Mouse (Mus musculus): Measurements from ENCODE around the gene Gdf7. TPM values are rescaled to one million over a fixed set of nuclear protein-coding genes. Genes with fewer than 3 reads are reported as not detected.

Gene Gdf7
- polyA plus RNA-seq, 1 experiment: 1.1 TPM

GRCm38 (mm10) chr12:8266311-8266710 is 35.4 kb downstream of the Gdf7 start:
- 65% methylated on average over 7 of the region's 7 CpGs for WGBS
- H3K4me3 ChIP-seq (ENCODE audit: insufficient read depth, low read depth, low read length): no peak overlapping the region
- peak; percentile 80 for DNase-seq
- H3K4me1 ChIP-seq (ENCODE audit: control insufficient read depth, insufficient read depth, low read length): peaks cover 8% of the 10 kb centered on the region; the same call in 1 of the 2 replicates
- no peaks in the 10 kb centered on the region for H3K27me3 ChIP-seq (replicated peaks; ENCODE audit: control insufficient read depth, insufficient read depth, low read length)
- no peak overlapping the region; the same call in 1 of the 2 replicates for H3K27ac ChIP-seq (ENCODE audit: insufficient read depth, low read depth, low read length)
- no peaks in the 10 kb centered on the region for H3K36me3 ChIP-seq (ENCODE audit: control insufficient read depth, insufficient read depth, low read length)
- no peak for TF ChIP-seq POLR2A (IDR thresholded peaks at IDR 0.05; ENCODE audit: low read depth, low read length)
- TF ChIP-seq CTCF (conservative IDR thresholded peaks at IDR 0.05; ENCODE audit: insufficient read depth, insufficient read length, low read depth, low read length): no peak

GRCm38 (mm10) chr12:8260297-8260696 is 41.5 kb downstream of the Gdf7 start:
- no peak for TF ChIP-seq POLR2A (IDR thresholded peaks at IDR 0.05; ENCODE audit: low read depth, low read length)
- no peak for TF ChIP-seq CTCF (conservative IDR thresholded peaks at IDR 0.05; ENCODE audit: insufficient read depth, insufficient read length, low read depth, low read length)

More at GRCm38 (mm10) chr12:8260297-8260696, 41.5 kb downstream of the Gdf7 start:
- 29% methylated on average over 2 of the region's 2 CpGs for WGBS
- no peak for DNase-seq
- no peak overlapping the region for H3K27ac ChIP-seq (ENCODE audit: insufficient read depth, low read depth, low read length)
- H3K4me1 ChIP-seq (ENCODE audit: control insufficient read depth, insufficient read depth, low read length): 0 out of 2 replicates have a peak, but pooled peaks cover 2% of the 10 kb centered on the region
- no peak overlapping the region for H3K4me3 ChIP-seq (ENCODE audit: insufficient read depth, low read depth, low read length)
- no peaks in the 10 kb centered on the region for H3K27me3 ChIP-seq (replicated peaks; ENCODE audit: control insufficient read depth, insufficient read depth, low read length)
- no peaks in the 10 kb centered on the region for H3K36me3 ChIP-seq (ENCODE audit: control insufficient read depth, insufficient read depth, low read length)

Other genes starting within 250 kb of the Gdf7 start
- gene Ldah, start 93.8 kb downstream of the Gdf7 start, polyA plus RNA-seq (2012; rRNA removed): 36.5 and 40.0 TPM in 2 replicates
- 25.3 and 27.7 TPM in 2 replicates for gene Hs1bp3, start 11.5 kb upstream of the Gdf7 start, polyA plus RNA-seq (2012; rRNA removed)
- gene Rhob, start 198.1 kb upstream of the Gdf7 start, polyA plus RNA-seq (2012; rRNA removed): 128 and 145 TPM in 2 replicates

Measured in kidney, adult 2 months (tissue).